Mouse (Mus musculus): Measurements from ENCODE around the gene Epop. TPM values are rescaled to one million over a fixed set of nuclear protein-coding genes. Genes with fewer than 3 reads are reported as not detected.
A peak's percentile ranks its signal among the peaks of the same experiment; 100 is the strongest.

Epop gene
- polyA plus RNA-seq, 1 experiment from 2014 or later, result 9.7 TPM

DNA sequence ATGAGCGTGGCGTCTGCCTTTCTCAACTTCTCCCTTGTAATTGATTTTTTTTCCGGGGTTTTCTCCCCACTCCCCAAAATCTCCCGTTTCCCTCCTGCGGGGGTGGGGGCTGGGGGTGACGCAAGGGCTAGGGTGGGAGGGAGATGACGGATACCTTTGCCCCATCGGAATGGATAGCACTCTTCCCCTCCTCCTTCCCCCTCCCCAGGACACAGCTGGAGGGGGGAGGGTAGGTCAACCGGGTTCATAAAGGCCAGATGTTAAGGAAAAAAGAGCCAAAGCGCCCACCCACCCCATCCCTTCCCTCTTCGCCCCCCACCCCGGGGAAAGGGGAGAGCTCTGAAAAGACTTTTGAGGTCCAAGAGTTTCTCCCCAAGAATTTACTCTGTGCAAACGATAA is 3.1 kb downstream of the Epop start:
- Histone ChIP-seq H3K27me3 (ENCODE audit: control insufficient read depth, insufficient read depth, low read length) (peaks cover 13% of the 10 kb centered on the region), H3K27ac (replicated peaks) (no peak overlapping the region), H3K4me2 (replicated peaks; ENCODE audit: low read depth) (no peak overlapping the region), H3K4me1 (replicated peaks; ENCODE audit: control insufficient read depth, insufficient read depth) (peaks cover 5% of the 10 kb centered on the region; the same call in 1 of the 2 replicates), H3K36me3 (ENCODE audit: control insufficient read depth, insufficient read depth, low read length) (no peaks in the 10 kb centered on the region), H3K9me3 (ENCODE audit: control insufficient read depth, low read length) (no peaks in the 10 kb centered on the region), H3K4me3 (ENCODE audit: low read depth, low read length) (no peak overlapping the region), H3K9ac (ENCODE audit: low read length) (no peak overlapping the region)
- no peak for DNase-seq (ENCODE audit: low spot score)
- TF ChIP-seq EP300 (optimal IDR thresholded peaks at IDR 0.05) (no peak), CTCF (IDR thresholded peaks at IDR 0.05; ENCODE audit: low read depth) (no peak)
- no peak for ATAC-seq (ENCODE audit: low FRiP score, low TSS enrichment)
- 24% methylated on average over 13 of the region's 13 CpGs for WGBS

DNA sequence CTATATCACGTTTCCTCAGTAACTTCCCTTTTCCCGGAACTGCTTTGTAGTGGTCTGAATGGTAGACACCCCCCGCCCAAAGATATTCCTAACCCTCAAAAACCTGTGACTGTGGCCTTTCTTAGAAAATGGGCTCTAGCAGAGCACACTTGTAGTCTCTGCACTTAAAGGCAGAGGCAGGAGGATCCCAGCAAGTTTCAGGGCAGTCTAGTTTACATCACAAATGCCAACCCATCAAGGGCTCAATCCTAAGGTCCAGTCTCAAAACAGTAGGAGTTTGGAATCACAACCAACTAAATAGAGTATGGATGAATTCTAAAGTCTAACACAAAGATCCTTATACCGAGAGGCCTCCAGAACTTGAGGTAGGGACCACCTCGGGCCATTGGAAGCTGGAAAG is 4.0 kb downstream of the Epop start:
- Histone ChIP-seq H3K27me3 (ENCODE audit: control insufficient read depth, insufficient read depth, low read length) (peaks cover 13% of the 10 kb centered on the region), H3K4me1 (replicated peaks; ENCODE audit: control insufficient read depth, insufficient read depth) (peaks cover 5% of the 10 kb centered on the region; the same call in 1 of the 2 replicates), H3K9me3 (ENCODE audit: control insufficient read depth, low read length) (no peaks in the 10 kb centered on the region), H3K27ac (replicated peaks) (no peak overlapping the region), H3K9ac (ENCODE audit: low read length) (no peak overlapping the region), H3K4me3 (ENCODE audit: low read depth, low read length) (no peak overlapping the region), H3K4me2 (replicated peaks; ENCODE audit: low read depth) (no peak overlapping the region), H3K36me3 (ENCODE audit: control insufficient read depth, insufficient read depth, low read length) (no peaks in the 10 kb centered on the region)
- TF ChIP-seq EP300 (optimal IDR thresholded peaks at IDR 0.05) (no peak), CTCF (IDR thresholded peaks at IDR 0.05; ENCODE audit: low read depth) (no peak)
- WGBS, result 77% methylated on average over 5 of the region's 5 CpGs
- DNase-seq (ENCODE audit: low spot score) (no peak), ATAC-seq (ENCODE audit: low FRiP score, low TSS enrichment) (no peak)

DNA sequence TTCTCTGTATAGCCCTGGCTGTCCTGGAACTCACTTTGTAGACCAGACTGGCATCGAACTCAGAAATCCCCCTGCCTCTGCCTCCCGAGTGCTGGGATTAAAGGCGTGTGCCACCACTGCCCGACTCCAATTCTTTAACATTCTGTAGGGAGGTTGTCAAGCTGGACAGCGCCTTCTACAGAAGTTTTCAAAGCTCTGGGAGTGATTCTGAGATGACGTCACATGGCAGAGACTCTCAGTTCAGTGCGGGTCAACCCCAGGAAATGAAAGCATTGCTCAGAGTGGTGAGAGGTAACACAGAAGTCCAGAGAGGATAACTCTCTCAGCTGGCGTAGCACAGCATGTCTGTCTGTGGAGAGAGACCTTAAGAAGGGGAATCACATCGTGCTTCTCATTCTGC is 6.3 kb downstream of the Epop start:
- no peak overlapping the region for H3K4me2 ChIP-seq (replicated peaks; ENCODE audit: low read depth)
- DNase-seq (ENCODE audit: low spot score) (no peak), ATAC-seq (ENCODE audit: low FRiP score, low TSS enrichment) (no peak)
- no peaks in the 10 kb centered on the region for H3K4me1 ChIP-seq (replicated peaks; ENCODE audit: control insufficient read depth, insufficient read depth)
- no peaks in the 10 kb centered on the region for H3K9me3 ChIP-seq (ENCODE audit: control insufficient read depth, low read length)
- H3K4me3 ChIP-seq (ENCODE audit: low read depth, low read length), result no peak overlapping the region
- no peaks in the 10 kb centered on the region for H3K36me3 ChIP-seq (ENCODE audit: control insufficient read depth, insufficient read depth, low read length)
- 49% methylated on average over 9 of the region's 9 CpGs for WGBS
- TF ChIP-seq CTCF (IDR thresholded peaks at IDR 0.05; ENCODE audit: low read depth) (no peak), EP300 (optimal IDR thresholded peaks at IDR 0.05) (no peak)
- no peak overlapping the region for H3K27ac ChIP-seq (replicated peaks)
- no peak overlapping the region for H3K9ac ChIP-seq (ENCODE audit: low read length)
- H3K27me3 ChIP-seq (ENCODE audit: control insufficient read depth, insufficient read depth, low read length), result peaks cover 8% of the 10 kb centered on the region; the same call in 1 of the 2 replicates

DNA sequence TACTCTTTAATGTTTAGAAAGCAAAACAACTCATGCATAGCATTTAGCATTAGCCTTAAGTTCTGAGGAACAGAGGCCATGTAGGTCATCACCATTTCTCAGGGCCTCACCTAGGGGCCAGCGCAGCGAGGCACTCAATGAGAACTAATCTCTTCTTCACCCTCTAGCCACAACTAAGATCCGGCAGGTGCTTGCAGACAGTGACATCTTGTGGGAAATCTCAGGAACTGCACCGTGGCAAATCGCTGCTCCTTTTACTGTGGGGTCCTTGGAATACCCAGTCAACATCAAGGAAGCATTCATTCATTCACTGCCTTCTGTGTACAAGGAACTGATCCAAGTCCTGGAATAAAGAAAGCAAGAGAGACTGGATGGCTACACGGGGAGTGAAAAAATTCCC is 7.1 kb downstream of the Epop start:
- Histone ChIP-seq H3K9ac (ENCODE audit: low read length) (no peak overlapping the region), H3K36me3 (ENCODE audit: control insufficient read depth, insufficient read depth, low read length) (no peaks in the 10 kb centered on the region), H3K27ac (replicated peaks) (no peak overlapping the region), H3K27me3 (ENCODE audit: control insufficient read depth, insufficient read depth, low read length) (peaks cover 3% of the 10 kb centered on the region; the same call in 1 of the 2 replicates), H3K4me3 (ENCODE audit: low read depth, low read length) (no peak overlapping the region), H3K4me2 (replicated peaks; ENCODE audit: low read depth) (no peak overlapping the region), H3K9me3 (ENCODE audit: control insufficient read depth, low read length) (no peaks in the 10 kb centered on the region), H3K4me1 (replicated peaks; ENCODE audit: control insufficient read depth, insufficient read depth) (no peaks in the 10 kb centered on the region)
- DNase-seq (ENCODE audit: low spot score) (peak; percentile 76), ATAC-seq (ENCODE audit: low FRiP score, low TSS enrichment) (no peak)
- WGBS, result 1% methylated on average over 6 of the region's 6 CpGs
- no peak for TF ChIP-seq EP300 (optimal IDR thresholded peaks at IDR 0.05)
- TF ChIP-seq CTCF (IDR thresholded peaks at IDR 0.05; ENCODE audit: low read depth), result peak; percentile 100

DNA sequence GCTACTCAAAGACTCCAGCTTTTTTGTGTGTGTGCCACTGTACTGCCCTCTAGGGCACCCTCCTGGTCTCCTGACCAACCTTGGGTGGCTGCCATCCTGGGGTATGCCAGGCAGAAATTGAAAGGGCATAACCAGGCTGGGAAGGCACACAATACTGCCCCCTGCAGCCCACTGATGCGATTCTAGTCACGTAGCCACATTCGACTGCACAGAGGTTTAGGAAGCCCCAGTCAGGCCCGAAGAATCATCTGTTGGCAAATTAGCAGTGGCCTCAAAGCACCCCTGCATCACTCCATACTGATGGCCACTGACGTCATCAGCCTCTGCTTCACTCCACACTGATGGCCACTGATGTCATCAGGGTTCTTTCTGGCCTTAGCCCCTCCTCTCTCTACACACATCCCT is 10.1 kb downstream of the Epop start:
- Histone ChIP-seq H3K4me3 (ENCODE audit: low read depth, low read length) (no peak overlapping the region), H3K4me1 (replicated peaks; ENCODE audit: control insufficient read depth, insufficient read depth) (no peaks in the 10 kb centered on the region), H3K9ac (ENCODE audit: low read length) (no peak overlapping the region), H3K4me2 (replicated peaks; ENCODE audit: low read depth) (no peak overlapping the region), H3K36me3 (ENCODE audit: control insufficient read depth, insufficient read depth, low read length) (no peaks in the 10 kb centered on the region), H3K27ac (replicated peaks) (no peak overlapping the region), H3K27me3 (ENCODE audit: control insufficient read depth, insufficient read depth, low read length) (no peaks in the 10 kb centered on the region), H3K9me3 (ENCODE audit: control insufficient read depth, low read length) (no peaks in the 10 kb centered on the region)
- ATAC-seq (ENCODE audit: low FRiP score, low TSS enrichment) (peak; percentile 20; the same call in 1 of the 2 replicates), DNase-seq (ENCODE audit: low spot score) (peak; percentile 61)
- WGBS, result 59% methylated on average over 5 of the region's 5 CpGs
- TF ChIP-seq CTCF (IDR thresholded peaks at IDR 0.05; ENCODE audit: low read depth) (peak; percentile 68), EP300 (optimal IDR thresholded peaks at IDR 0.05) (no peak)

DNA sequence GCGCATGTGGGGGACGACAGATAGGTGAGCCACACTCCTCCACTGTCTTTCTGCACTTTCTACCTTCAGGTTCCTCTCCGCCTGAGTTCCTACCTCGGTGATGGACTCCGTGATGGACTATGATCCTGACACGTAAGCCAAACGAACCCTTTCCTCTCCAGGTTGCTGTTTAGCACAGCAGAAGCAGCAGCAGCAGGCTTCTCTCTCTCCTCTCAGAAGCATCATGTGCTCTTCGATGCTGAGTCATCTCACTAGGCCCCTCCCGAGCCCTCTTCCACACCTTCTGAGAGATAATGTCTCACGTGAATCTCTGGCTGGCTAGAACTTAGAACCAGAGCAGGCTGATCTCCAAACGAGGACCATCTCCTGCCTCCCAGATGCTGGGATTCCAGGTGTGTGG is 11.1 kb downstream of the Epop start:
- WGBS, result 36% methylated on average over 11 of the region's 11 CpGs
- no peak for TF ChIP-seq CTCF (IDR thresholded peaks at IDR 0.05; ENCODE audit: low read depth)
- TF ChIP-seq EP300 (optimal IDR thresholded peaks at IDR 0.05), result no peak
- H3K27me3 ChIP-seq (ENCODE audit: control insufficient read depth, insufficient read depth, low read length), result no peaks in the 10 kb centered on the region
- H3K36me3 ChIP-seq (ENCODE audit: control insufficient read depth, insufficient read depth, low read length), result no peaks in the 10 kb centered on the region
- no peak for DNase-seq (ENCODE audit: low spot score)
- no peak overlapping the region for H3K4me3 ChIP-seq (ENCODE audit: low read depth, low read length)
- H3K4me2 ChIP-seq (replicated peaks; ENCODE audit: low read depth), result no peak overlapping the region
- no peak for ATAC-seq (ENCODE audit: low FRiP score, low TSS enrichment)
- H3K27ac ChIP-seq (replicated peaks), result no peak overlapping the region
- no peak overlapping the region for H3K9ac ChIP-seq (ENCODE audit: low read length)
- no peaks in the 10 kb centered on the region for H3K9me3 ChIP-seq (ENCODE audit: control insufficient read depth, low read length)
- no peaks in the 10 kb centered on the region for H3K4me1 ChIP-seq (replicated peaks; ENCODE audit: control insufficient read depth, insufficient read depth)
